Mouse (Mus musculus): ENCODE results near the gene Fbxl20. TPM values are rescaled to one million over a fixed set of nuclear protein-coding genes. Genes with fewer than 3 reads are reported as not detected.

Gene Fbxl20
- polyA plus RNA-seq, 1 experiment from 2014 or later = 14.9 TPM

DNA sequence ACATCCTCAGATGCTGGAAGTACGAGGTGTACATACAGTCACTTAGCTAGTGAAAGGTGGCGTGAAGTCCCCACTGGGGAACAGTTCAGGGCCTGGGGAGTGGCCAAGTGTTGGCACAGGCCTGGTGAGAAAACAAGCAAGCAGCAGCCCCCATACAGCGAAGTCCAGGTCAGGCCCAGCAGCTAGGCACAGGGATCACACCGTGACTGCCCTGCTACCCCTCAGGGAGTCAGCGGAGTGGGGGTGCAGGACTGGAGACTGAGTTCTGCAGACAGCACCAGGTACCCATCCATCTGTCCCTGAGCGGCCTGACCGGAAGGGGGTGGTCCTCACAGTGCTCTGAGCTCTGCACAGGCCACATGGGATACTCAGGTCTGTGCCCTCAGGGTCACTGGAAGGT lies 67.5 kb downstream of the Fbxl20 start:
- no peaks in the 10 kb centered on the region for H3K27me3 ChIP-seq (replicated peaks)
- H3K27ac ChIP-seq = no peak overlapping the region
- no peaks in the 10 kb centered on the region for H3K36me3 ChIP-seq
- no peak overlapping the region for H3K4me3 ChIP-seq (replicated peaks)
- H3K9me3 ChIP-seq = no peaks in the 10 kb centered on the region
- ATAC-seq = no peak
- H3K4me2 ChIP-seq (replicated peaks) = no peak overlapping the region
- no peak overlapping the region for H3K9ac ChIP-seq
- H3K4me1 ChIP-seq (replicated peaks) = no peaks in the 10 kb centered on the region
- 86% methylated on average over 7 of the region's 7 CpGs for WGBS

DNA sequence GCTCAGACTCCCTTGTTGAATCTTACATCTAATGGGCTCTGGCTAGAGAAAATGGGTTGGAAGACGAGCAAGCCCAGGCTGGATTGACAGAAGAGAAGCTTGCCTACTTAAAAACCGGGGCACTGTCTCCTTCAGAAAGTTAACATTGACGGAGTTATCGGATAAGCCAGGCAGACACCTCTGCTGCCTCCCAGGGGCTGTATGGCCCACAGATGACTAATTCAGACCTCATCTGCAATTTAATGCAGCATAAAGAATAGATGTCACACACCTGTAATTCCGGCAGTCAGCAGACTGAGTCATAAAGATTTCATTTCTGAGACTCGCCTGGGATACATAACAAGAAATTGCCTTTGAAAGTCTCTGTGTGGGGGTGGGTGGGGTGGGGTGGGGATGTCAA lies 69.8 kb downstream of the Fbxl20 start:
- no peaks in the 10 kb centered on the region for H3K27me3 ChIP-seq (replicated peaks)
- no peak overlapping the region for H3K4me3 ChIP-seq (replicated peaks)
- H3K9ac ChIP-seq = no peak overlapping the region
- ATAC-seq = no peak
- H3K36me3 ChIP-seq = no peaks in the 10 kb centered on the region
- H3K4me1 ChIP-seq (replicated peaks) = no peaks in the 10 kb centered on the region
- no peak overlapping the region for H3K27ac ChIP-seq
- 84% methylated on average over 6 of the region's 6 CpGs for WGBS
- H3K4me2 ChIP-seq (replicated peaks) = no peak overlapping the region
- H3K9me3 ChIP-seq = no peaks in the 10 kb centered on the region

DNA sequence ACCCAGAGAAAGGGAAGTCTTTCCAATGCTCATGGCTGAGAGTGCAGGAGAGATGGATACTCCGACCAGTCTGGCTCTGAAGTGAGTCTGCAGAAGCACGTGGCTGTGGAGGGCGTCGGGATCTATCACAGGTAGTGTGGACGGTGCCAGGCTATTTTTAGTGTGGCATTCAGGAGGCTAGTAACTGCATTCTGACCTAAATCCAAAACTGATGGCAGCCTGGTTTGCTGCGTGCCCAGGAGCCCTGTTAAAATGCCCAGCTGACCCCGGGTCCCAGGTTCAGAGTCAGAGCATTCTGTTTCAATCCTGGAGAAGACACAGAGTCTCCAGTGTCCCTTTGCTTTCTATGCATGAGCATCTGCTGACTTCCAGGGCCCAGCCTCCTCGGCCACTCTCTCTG lies 73.1 kb downstream of the Fbxl20 start:
- WGBS = 73% methylated on average over 8 of the region's 8 CpGs
- H3K36me3 ChIP-seq = no peaks in the 10 kb centered on the region
- no peaks in the 10 kb centered on the region for H3K27me3 ChIP-seq (replicated peaks)
- no peak overlapping the region for H3K9ac ChIP-seq
- no peak for ATAC-seq
- no peaks in the 10 kb centered on the region for H3K9me3 ChIP-seq
- H3K4me1 ChIP-seq (replicated peaks) = no peaks in the 10 kb centered on the region
- H3K27ac ChIP-seq = no peak overlapping the region
- H3K4me3 ChIP-seq (replicated peaks) = no peak overlapping the region
- H3K4me2 ChIP-seq (replicated peaks) = no peak overlapping the region

DNA sequence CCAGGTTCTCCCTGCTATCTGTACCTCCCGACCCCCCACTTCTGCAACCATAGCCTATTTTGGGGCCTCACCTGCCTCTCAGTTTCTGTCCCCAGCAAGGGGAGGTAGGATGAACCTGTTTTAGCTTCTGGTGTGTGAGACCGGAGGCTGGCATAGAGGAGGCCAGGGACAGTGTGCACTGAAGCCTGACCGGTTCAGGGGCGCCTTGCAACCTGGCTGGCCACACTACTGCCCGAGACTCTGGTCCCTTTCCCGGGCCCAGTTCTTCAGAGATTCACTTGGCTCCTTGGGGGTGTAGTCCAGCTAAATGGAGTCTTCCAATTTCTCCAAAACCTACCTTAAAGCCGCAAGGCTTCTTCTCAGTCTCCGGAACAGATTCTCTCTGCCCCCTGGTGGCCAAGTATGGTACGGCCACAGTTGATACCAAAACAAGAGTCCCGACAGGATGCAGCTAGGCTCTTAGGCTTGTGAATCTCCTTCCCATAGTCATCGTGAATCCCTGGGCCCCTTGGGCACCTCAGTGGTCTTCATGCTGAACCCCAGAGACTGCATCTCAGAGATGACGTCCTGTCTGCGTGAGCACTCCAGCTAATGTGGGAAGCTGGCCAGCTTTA lies 74.9 kb downstream of the Fbxl20 start:
- Histone ChIP-seq H3K4me1 (replicated peaks) (no peaks in the 10 kb centered on the region), H3K27ac (no peak overlapping the region), H3K27me3 (replicated peaks) (no peaks in the 10 kb centered on the region), H3K4me3 (replicated peaks) (no peak overlapping the region), H3K4me2 (replicated peaks) (no peak overlapping the region), H3K9ac (no peak overlapping the region), H3K9me3 (no peaks in the 10 kb centered on the region), H3K36me3 (no peaks in the 10 kb centered on the region)
- 22% methylated on average over 13 of the region's 13 CpGs for WGBS
- ATAC-seq = peak; percentile 31; the same call in 1 of the 2 replicates

DNA sequence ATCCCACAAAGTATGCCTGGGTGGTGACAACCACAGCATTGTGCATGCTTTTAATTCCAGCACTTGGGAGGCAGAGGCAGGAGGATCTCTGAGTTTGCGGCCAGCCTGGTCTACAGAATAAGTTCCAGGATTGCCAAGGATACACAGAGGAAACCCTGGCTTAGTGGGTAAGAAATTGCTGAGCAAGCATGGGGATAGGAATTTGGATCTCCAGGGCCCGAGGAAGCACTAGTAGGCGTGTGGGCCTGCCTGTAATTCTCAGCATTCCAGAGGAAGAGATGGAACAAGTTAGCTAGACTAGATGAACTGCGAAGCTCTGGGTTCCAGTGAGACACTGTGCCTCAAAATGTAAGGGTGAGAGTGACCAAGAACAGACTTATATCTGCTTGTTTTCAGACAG lies 76.8 kb downstream of the Fbxl20 start:
- no peak for ATAC-seq
- WGBS = 84% methylated on average over 4 of the region's 4 CpGs
- Histone ChIP-seq H3K27ac (no peak overlapping the region), H3K4me3 (replicated peaks) (no peak overlapping the region), H3K4me2 (replicated peaks) (no peak overlapping the region), H3K27me3 (replicated peaks) (no peaks in the 10 kb centered on the region), H3K9me3 (no peaks in the 10 kb centered on the region), H3K36me3 (no peaks in the 10 kb centered on the region), H3K9ac (no peak overlapping the region), H3K4me1 (replicated peaks) (no peaks in the 10 kb centered on the region)

DNA sequence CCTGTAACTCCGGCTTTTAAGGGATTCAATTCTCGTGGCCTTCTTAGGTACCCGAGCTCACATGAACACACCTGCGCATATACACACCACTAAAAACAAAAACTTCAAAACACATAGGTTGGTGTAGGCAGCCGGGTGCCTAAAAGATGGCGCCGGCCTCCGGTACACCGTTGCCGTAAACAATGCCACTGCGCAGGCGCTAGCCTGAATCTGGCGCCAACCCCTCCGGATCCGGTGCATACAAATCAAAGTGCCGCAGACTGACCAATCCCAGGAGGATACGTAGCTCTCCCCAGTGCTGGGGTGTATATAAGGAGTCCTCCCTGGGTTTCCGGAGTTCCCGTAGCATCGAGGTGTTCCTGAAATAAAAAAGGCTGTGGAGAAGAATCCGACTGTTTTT lies 82.9 kb downstream of the Fbxl20 start:
- no peak overlapping the region for H3K9ac ChIP-seq
- H3K4me3 ChIP-seq (replicated peaks) = no peak overlapping the region
- H3K36me3 ChIP-seq = no peaks in the 10 kb centered on the region
- H3K4me2 ChIP-seq (replicated peaks) = no peak overlapping the region
- H3K9me3 ChIP-seq = no peaks in the 10 kb centered on the region
- WGBS = 94% methylated on average over 21 of the region's 21 CpGs
- no peak overlapping the region for H3K27ac ChIP-seq
- H3K4me1 ChIP-seq (replicated peaks) = no peaks in the 10 kb centered on the region
- no peak for ATAC-seq
- H3K27me3 ChIP-seq (replicated peaks) = no peaks in the 10 kb centered on the region

DNA sequence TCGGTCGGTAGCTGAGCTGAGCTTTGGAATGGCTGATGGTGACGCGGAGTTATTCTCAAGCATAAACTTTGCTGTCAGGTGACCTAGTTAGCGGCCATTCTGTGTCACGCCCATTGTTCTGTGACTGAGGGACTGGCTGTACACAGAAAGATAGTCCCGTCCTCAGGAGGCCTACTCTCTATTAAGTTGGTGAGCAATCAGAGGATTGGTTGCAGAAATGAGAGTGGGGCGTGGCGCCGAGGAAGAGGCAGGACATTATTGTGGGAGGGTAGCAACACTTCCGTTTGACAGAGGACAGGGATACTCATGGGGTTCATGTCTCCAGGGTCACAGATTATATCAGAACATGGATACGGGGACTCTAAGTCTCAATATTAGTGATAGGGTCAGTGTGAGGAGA lies 84.0 kb downstream of the Fbxl20 start:
- no peak for ATAC-seq

DNA sequence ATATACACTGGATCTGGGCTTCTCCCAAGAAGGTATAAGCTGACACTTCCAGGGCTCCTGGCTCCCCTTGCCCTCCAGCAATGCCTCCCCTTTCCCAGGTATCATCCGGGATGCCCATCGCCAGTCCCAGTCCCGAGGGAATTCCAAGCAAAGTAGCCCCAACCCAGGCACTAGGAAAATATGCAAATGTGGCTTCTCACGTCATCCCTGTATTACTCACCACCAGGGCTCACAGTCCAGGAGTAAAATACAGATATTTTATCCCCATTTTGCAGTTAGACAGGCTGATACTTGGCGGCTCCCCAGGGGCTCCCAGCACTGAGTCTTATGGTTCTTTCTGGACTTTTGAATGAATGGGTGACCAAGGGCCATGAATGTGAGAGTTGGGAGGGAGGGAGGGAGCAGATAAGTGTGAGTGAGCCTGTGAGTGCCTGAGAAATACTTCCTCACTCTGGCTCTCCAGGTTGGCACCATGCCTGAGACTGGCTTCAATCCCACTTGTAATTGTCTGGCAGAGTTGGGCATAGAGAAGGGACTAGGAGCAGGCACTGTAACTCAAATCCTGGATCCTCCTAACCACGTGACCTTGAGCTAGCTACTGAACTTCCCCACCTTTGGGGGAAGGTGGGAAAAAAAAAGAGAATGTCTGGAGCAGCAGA lies 88.2 kb downstream of the Fbxl20 start:
- 0 out of 2 replicates have a peak, but pooled peaks cover 4% of the 10 kb centered on the region for H3K4me1 ChIP-seq (replicated peaks)
- no peaks in the 10 kb centered on the region for H3K36me3 ChIP-seq
- no peak overlapping the region for H3K27ac ChIP-seq
- H3K4me3 ChIP-seq (replicated peaks) = no peak overlapping the region
- ATAC-seq = no peak
- 59% methylated on average over 6 of the region's 6 CpGs for WGBS
- no peak overlapping the region for H3K4me2 ChIP-seq (replicated peaks)
- no peak overlapping the region for H3K9ac ChIP-seq
- peaks cover under 1% of the 10 kb centered on the region; the same call in 1 of the 2 replicates for H3K27me3 ChIP-seq (replicated peaks)
- no peaks in the 10 kb centered on the region for H3K9me3 ChIP-seq

More for the DNA sequence above, 84.0 kb downstream of the Fbxl20 start:
- Histone ChIP-seq H3K4me3 (replicated peaks) (no peak overlapping the region), H3K4me2 (replicated peaks) (no peak overlapping the region), H3K4me1 (replicated peaks) (no peaks in the 10 kb centered on the region), H3K27ac (no peak overlapping the region), H3K9me3 (no peaks in the 10 kb centered on the region), H3K27me3 (replicated peaks) (no peaks in the 10 kb centered on the region), H3K9ac (no peak overlapping the region), H3K36me3 (no peaks in the 10 kb centered on the region)
- WGBS = 90% methylated on average over 12 of the region's 12 CpGs

DNA sequence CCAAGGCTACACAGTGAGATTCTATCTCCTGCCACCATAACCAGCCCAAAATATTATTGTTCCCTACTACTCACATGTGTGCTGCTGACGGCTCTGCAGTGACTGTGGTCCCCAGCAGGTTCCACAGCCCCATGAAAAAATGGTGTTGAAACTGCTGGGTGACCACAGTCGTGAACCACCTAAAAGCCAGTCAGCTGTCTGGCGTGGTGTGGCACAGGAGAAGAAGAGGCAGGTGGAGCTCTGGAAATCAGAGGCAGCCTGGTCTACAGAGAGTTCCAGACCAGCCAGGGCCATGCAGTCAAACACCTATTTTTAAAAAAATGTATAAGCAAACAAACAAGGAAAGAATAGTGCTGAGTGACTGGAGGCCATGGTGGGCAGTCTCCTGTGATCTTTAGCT lies 88.8 kb downstream of the Fbxl20 start:
- H3K4me1 ChIP-seq (replicated peaks) = 0 out of 2 replicates have a peak, but pooled peaks cover 4% of the 10 kb centered on the region

DNA sequence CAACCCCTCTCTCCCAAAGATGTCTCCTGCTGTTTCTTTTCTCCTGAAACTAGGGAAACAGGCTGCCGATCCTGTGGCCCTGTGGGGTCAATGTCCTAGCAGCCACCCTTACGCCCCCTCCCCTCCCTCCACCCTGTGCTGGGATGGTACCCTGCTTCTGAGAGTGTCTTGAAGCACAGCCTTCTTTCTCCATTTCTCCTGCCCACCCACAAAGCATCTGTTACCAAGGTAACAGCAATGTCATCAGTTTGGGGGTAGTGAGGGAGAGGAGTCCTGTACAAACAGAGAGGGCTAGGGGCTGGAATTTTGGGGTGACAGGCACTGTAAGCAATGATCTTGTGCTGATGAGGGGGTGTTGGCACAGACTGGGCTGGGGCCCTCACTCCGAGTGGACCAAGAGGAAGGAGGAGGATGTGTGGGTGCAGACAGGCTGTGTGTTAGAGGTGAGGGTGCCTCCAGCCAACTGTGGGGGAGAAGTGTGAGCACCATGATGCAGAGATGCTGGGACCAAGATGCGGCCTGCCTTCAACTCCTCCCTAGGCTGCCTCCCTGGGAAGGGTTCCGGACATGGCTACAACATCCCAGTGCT lies 90.0 kb downstream of the Fbxl20 start:
- no peaks in the 10 kb centered on the region for H3K36me3 ChIP-seq
- H3K27ac ChIP-seq = no peak overlapping the region
- H3K27me3 ChIP-seq (replicated peaks) = peaks cover 3% of the 10 kb centered on the region; the same call in 1 of the 2 replicates
- no peaks in the 10 kb centered on the region for H3K9me3 ChIP-seq
- 0 out of 2 replicates have a peak, but pooled peaks cover 4% of the 10 kb centered on the region for H3K4me1 ChIP-seq (replicated peaks)
- no peak overlapping the region for H3K4me3 ChIP-seq (replicated peaks)
- WGBS = 70% methylated on average over 5 of the region's 5 CpGs
- no peak for ATAC-seq
- H3K4me2 ChIP-seq (replicated peaks) = no peak overlapping the region
- H3K9ac ChIP-seq = no peak overlapping the region

More for the DNA sequence above, 88.8 kb downstream of the Fbxl20 start:
- ATAC-seq = no peak
- Histone ChIP-seq H3K27me3 (replicated peaks) (peaks cover 3% of the 10 kb centered on the region; the same call in 1 of the 2 replicates), H3K4me2 (replicated peaks) (no peak overlapping the region), H3K9me3 (no peaks in the 10 kb centered on the region), H3K27ac (no peak overlapping the region), H3K36me3 (no peaks in the 10 kb centered on the region), H3K4me3 (replicated peaks) (no peak overlapping the region), H3K9ac (no peak overlapping the region)
- 74% methylated on average over 3 of the region's 3 CpGs for WGBS

DNA sequence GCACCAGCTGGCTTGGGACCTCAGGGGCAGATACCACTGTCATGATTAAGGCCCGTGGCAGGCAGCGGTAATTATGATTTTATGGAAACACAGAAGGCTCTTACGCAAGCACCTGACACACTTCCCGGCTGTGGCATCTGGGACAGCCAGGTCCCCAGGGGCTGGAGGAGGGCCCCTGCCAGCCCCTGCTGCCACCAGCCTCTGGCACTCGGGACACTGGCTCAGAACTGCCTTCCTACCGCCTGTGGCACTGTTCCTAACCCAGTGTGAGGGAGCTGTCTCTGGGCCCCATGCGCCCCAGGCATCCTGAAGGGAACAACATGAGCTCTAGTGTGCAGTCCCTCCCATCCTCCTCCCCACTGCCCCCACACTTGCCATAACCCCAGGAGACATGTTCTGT lies 90.5 kb downstream of the Fbxl20 start:
- 0 out of 2 replicates have a peak, but pooled peaks cover 4% of the 10 kb centered on the region for H3K4me1 ChIP-seq (replicated peaks)
- ATAC-seq = no peak
- 58% methylated on average over 7 of the region's 7 CpGs for WGBS

DNA sequence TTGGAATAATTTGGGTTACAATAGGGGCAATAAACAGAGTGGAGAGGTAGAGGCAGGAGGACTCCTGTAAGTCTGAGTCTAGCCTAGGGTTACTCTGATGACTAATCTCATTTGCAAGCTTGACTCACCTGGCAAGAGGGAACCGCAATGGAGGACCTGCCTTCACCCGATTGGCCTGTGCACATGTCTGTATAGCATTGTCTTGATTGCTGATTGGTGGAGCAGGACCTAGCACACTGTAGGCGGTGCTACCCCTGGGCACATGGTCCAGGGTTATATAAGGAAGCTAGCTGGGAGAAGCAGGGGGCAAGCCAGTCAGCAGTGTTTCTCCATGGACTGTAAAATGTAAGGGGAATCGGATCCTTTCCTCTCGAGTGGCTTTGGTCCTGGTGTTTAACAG lies 92.2 kb downstream of the Fbxl20 start:
- Histone ChIP-seq H3K4me1 (replicated peaks) (peaks cover 7% of the 10 kb centered on the region), H3K36me3 (no peaks in the 10 kb centered on the region), H3K27me3 (replicated peaks) (peaks cover 15% of the 10 kb centered on the region), H3K4me2 (replicated peaks) (no peak overlapping the region), H3K27ac (no peak overlapping the region), H3K9me3 (no peaks in the 10 kb centered on the region), H3K9ac (no peak overlapping the region), H3K4me3 (replicated peaks) (no peak overlapping the region)
- WGBS = 85% methylated on average over 5 of the region's 5 CpGs
- 0 out of 2 replicates have a peak, but pooled peaks have one; percentile 42 for ATAC-seq

More for the DNA sequence above, 90.5 kb downstream of the Fbxl20 start:
- Histone ChIP-seq H3K9ac (no peak overlapping the region), H3K4me3 (replicated peaks) (no peak overlapping the region), H3K4me2 (replicated peaks) (no peak overlapping the region), H3K36me3 (no peaks in the 10 kb centered on the region), H3K9me3 (no peaks in the 10 kb centered on the region), H3K27ac (no peak overlapping the region), H3K27me3 (replicated peaks) (peaks cover 5% of the 10 kb centered on the region; the same call in 1 of the 2 replicates)
